Mouse (Mus musculus): ENCODE results near the gene Camk1. TPM values are rescaled to one million over a fixed set of nuclear protein-coding genes. Genes with fewer than 3 reads are reported as not detected.

Gene Camk1
- polyA plus RNA-seq, 1 experiment from 2014 or later: 87.8 TPM

- Histone ChIP-seq H3K27me3 (ENCODE audit: control insufficient read depth, insufficient read depth, low read length) (no peaks in the 10 kb centered on the region), H3K36me3 (ENCODE audit: control insufficient read depth, insufficient read depth, low read length) (0 out of 2 replicates have a peak, but pooled peaks cover 3% of the 10 kb centered on the region), H3K27ac (ENCODE audit: low read length) (no peak overlapping the region), H3K9ac (ENCODE audit: low read length) (no peak overlapping the region), H3K4me3 (replicated peaks; ENCODE audit: low read length) (no peak overlapping the region), H3K9me3 (replicated peaks; ENCODE audit: control insufficient read depth, low read length) (no peaks in the 10 kb centered on the region), H3K4me2 (ENCODE audit: low read depth, low read length) (no peak overlapping the region), H3K4me1 (ENCODE audit: control insufficient read depth, insufficient read depth, low read length) (no peaks in the 10 kb centered on the region)
- ATAC-seq (ENCODE audit: insufficient read depth, low FRiP score): no peak
- WGBS: 85% methylated on average over 6 of the region's 6 CpGs
These were observed 22.9 kb upstream of the Camk1 start for GRCm38 (mm10) chr6:113366639-113367038.

- Histone ChIP-seq H3K9me3 (replicated peaks; ENCODE audit: control insufficient read depth, low read length) (no peaks in the 10 kb centered on the region), H3K4me3 (replicated peaks; ENCODE audit: low read length) (no peak overlapping the region), H3K4me2 (ENCODE audit: low read depth, low read length) (no peak overlapping the region), H3K27me3 (ENCODE audit: control insufficient read depth, insufficient read depth, low read length) (no peaks in the 10 kb centered on the region), H3K36me3 (ENCODE audit: control insufficient read depth, insufficient read depth, low read length) (no peaks in the 10 kb centered on the region), H3K27ac (ENCODE audit: low read length) (no peak overlapping the region), H3K4me1 (ENCODE audit: control insufficient read depth, insufficient read depth, low read length) (no peaks in the 10 kb centered on the region), H3K9ac (ENCODE audit: low read length) (no peak overlapping the region)
- 60% methylated on average over 8 of the region's 8 CpGs for WGBS
- no peak for ATAC-seq (ENCODE audit: insufficient read depth, low FRiP score)
These were observed 20.8 kb upstream of the Camk1 start for GRCm38 (mm10) chr6:113364518-113365135.

- ATAC-seq (ENCODE audit: insufficient read depth, low FRiP score): no peak
- Histone ChIP-seq H3K27ac (ENCODE audit: low read length) (no peak overlapping the region), H3K4me1 (ENCODE audit: control insufficient read depth, insufficient read depth, low read length) (no peaks in the 10 kb centered on the region), H3K36me3 (ENCODE audit: control insufficient read depth, insufficient read depth, low read length) (no peaks in the 10 kb centered on the region), H3K9me3 (replicated peaks; ENCODE audit: control insufficient read depth, low read length) (no peaks in the 10 kb centered on the region), H3K27me3 (ENCODE audit: control insufficient read depth, insufficient read depth, low read length) (no peaks in the 10 kb centered on the region), H3K4me2 (ENCODE audit: low read depth, low read length) (no peak overlapping the region), H3K9ac (ENCODE audit: low read length) (no peak overlapping the region), H3K4me3 (replicated peaks; ENCODE audit: low read length) (no peak overlapping the region)
- 97% methylated on average over 1 of the region's 1 CpGs for WGBS
These were observed 18.5 kb upstream of the Camk1 start for GRCm38 (mm10) chr6:113362241-113362640.

GRCm38 (mm10) chr6:113361476-113361875 is 17.7 kb upstream of the Camk1 start:
- WGBS: 76% methylated on average over 4 of the region's 4 CpGs
- Histone ChIP-seq H3K27ac (ENCODE audit: low read length) (no peak overlapping the region), H3K4me3 (replicated peaks; ENCODE audit: low read length) (no peak overlapping the region), H3K9me3 (replicated peaks; ENCODE audit: control insufficient read depth, low read length) (no peaks in the 10 kb centered on the region), H3K4me2 (ENCODE audit: low read depth, low read length) (no peak overlapping the region), H3K27me3 (ENCODE audit: control insufficient read depth, insufficient read depth, low read length) (no peaks in the 10 kb centered on the region), H3K36me3 (ENCODE audit: control insufficient read depth, insufficient read depth, low read length) (no peaks in the 10 kb centered on the region), H3K9ac (ENCODE audit: low read length) (no peak overlapping the region), H3K4me1 (ENCODE audit: control insufficient read depth, insufficient read depth, low read length) (no peaks in the 10 kb centered on the region)
- ATAC-seq (ENCODE audit: insufficient read depth, low FRiP score): no peak

GRCm38 (mm10) chr6:113353696-113354095 is 9.9 kb upstream of the Camk1 start:
- H3K4me2 ChIP-seq (ENCODE audit: low read depth, low read length): no peak overlapping the region
- no peaks in the 10 kb centered on the region for H3K27me3 ChIP-seq (ENCODE audit: control insufficient read depth, insufficient read depth, low read length)
- no peak overlapping the region for H3K4me3 ChIP-seq (replicated peaks; ENCODE audit: low read length)
- H3K9ac ChIP-seq (ENCODE audit: low read length): no peak overlapping the region
- no peak for ATAC-seq (ENCODE audit: insufficient read depth, low FRiP score)
- H3K9me3 ChIP-seq (replicated peaks; ENCODE audit: control insufficient read depth, low read length): no peaks in the 10 kb centered on the region
- no peaks in the 10 kb centered on the region for H3K36me3 ChIP-seq (ENCODE audit: control insufficient read depth, insufficient read depth, low read length)
- H3K27ac ChIP-seq (ENCODE audit: low read length): no peak overlapping the region
- no peaks in the 10 kb centered on the region for H3K4me1 ChIP-seq (ENCODE audit: control insufficient read depth, insufficient read depth, low read length)
- 69% methylated on average over 3 of the region's 3 CpGs for WGBS

- Histone ChIP-seq H3K4me3 (replicated peaks; ENCODE audit: low read length) (no peak overlapping the region), H3K4me2 (ENCODE audit: low read depth, low read length) (no peak overlapping the region), H3K27ac (ENCODE audit: low read length) (no peak overlapping the region), H3K9me3 (replicated peaks; ENCODE audit: control insufficient read depth, low read length) (no peaks in the 10 kb centered on the region), H3K36me3 (ENCODE audit: control insufficient read depth, insufficient read depth, low read length) (no peaks in the 10 kb centered on the region), H3K27me3 (ENCODE audit: control insufficient read depth, insufficient read depth, low read length) (no peaks in the 10 kb centered on the region), H3K9ac (ENCODE audit: low read length) (no peak overlapping the region), H3K4me1 (ENCODE audit: control insufficient read depth, insufficient read depth, low read length) (no peaks in the 10 kb centered on the region)
- WGBS: 74% methylated on average over 3 of the region's 3 CpGs
- no peak for ATAC-seq (ENCODE audit: insufficient read depth, low FRiP score)
These were observed 9.0 kb upstream of the Camk1 start for GRCm38 (mm10) chr6:113352820-113353219.

- no peaks in the 10 kb centered on the region for H3K36me3 ChIP-seq (ENCODE audit: control insufficient read depth, insufficient read depth, low read length)
- H3K4me3 ChIP-seq (replicated peaks; ENCODE audit: low read length): no peak overlapping the region
- H3K9me3 ChIP-seq (replicated peaks; ENCODE audit: control insufficient read depth, low read length): no peaks in the 10 kb centered on the region
- ATAC-seq (ENCODE audit: insufficient read depth, low FRiP score): no peak
- no peaks in the 10 kb centered on the region for H3K27me3 ChIP-seq (ENCODE audit: control insufficient read depth, insufficient read depth, low read length)
- H3K4me1 ChIP-seq (ENCODE audit: control insufficient read depth, insufficient read depth, low read length): no peaks in the 10 kb centered on the region
- H3K9ac ChIP-seq (ENCODE audit: low read length): no peak overlapping the region
- H3K27ac ChIP-seq (ENCODE audit: low read length): no peak overlapping the region
- 41% methylated on average over 10 of the region's 10 CpGs for WGBS
- H3K4me2 ChIP-seq (ENCODE audit: low read depth, low read length): no peak overlapping the region
These were observed 7.9 kb upstream of the Camk1 start for GRCm38 (mm10) chr6:113351653-113352052.

- H3K27me3 ChIP-seq (ENCODE audit: control insufficient read depth, insufficient read depth, low read length): no peaks in the 10 kb centered on the region
- no peaks in the 10 kb centered on the region for H3K36me3 ChIP-seq (ENCODE audit: control insufficient read depth, insufficient read depth, low read length)
- no peak for ATAC-seq (ENCODE audit: insufficient read depth, low FRiP score)
- H3K4me2 ChIP-seq (ENCODE audit: low read depth, low read length): no peak overlapping the region
- H3K9me3 ChIP-seq (replicated peaks; ENCODE audit: control insufficient read depth, low read length): no peaks in the 10 kb centered on the region
- 61% methylated on average over 1 of the region's 1 CpGs for WGBS
- no peak overlapping the region for H3K4me3 ChIP-seq (replicated peaks; ENCODE audit: low read length)
- H3K4me1 ChIP-seq (ENCODE audit: control insufficient read depth, insufficient read depth, low read length): no peaks in the 10 kb centered on the region
- no peak overlapping the region for H3K27ac ChIP-seq (ENCODE audit: low read length)
- no peak overlapping the region for H3K9ac ChIP-seq (ENCODE audit: low read length)
These were observed 7.4 kb upstream of the Camk1 start for GRCm38 (mm10) chr6:113351161-113351560.

GRCm38 (mm10) chr6:113350538-113350937 is 6.8 kb upstream of the Camk1 start:
- H3K4me1 ChIP-seq (ENCODE audit: control insufficient read depth, insufficient read depth, low read length): no peaks in the 10 kb centered on the region
- no peak overlapping the region for H3K27ac ChIP-seq (ENCODE audit: low read length)
- H3K4me2 ChIP-seq (ENCODE audit: low read depth, low read length): no peak overlapping the region
- H3K9ac ChIP-seq (ENCODE audit: low read length): no peak overlapping the region
- no peak overlapping the region for H3K4me3 ChIP-seq (replicated peaks; ENCODE audit: low read length)
- no peaks in the 10 kb centered on the region for H3K36me3 ChIP-seq (ENCODE audit: control insufficient read depth, insufficient read depth, low read length)
- no peaks in the 10 kb centered on the region for H3K27me3 ChIP-seq (ENCODE audit: control insufficient read depth, insufficient read depth, low read length)
- H3K9me3 ChIP-seq (replicated peaks; ENCODE audit: control insufficient read depth, low read length): no peaks in the 10 kb centered on the region
- peak; percentile 29; the same call in 1 of the 2 replicates for ATAC-seq (ENCODE audit: insufficient read depth, low FRiP score)
